Mouse (Mus musculus): Measurements from ENCODE around the gene Rhof. TPM values are rescaled to one million over a fixed set of nuclear protein-coding genes. Genes with fewer than 3 reads are reported as not detected.

Rhof gene
- polyA plus RNA-seq, 1 experiment from 2014 or later: 0.77 TPM

- H3K36me3 ChIP-seq (ENCODE audit: inconsistent target): no peaks in the 10 kb centered on the region
- H3K79me2 ChIP-seq (ENCODE audit: inconsistent target): no peaks in the 10 kb centered on the region
- WGBS (ENCODE audit: missing documents): 42% methylated on average over 9 of the region's 10 CpGs
- H3K4me3 ChIP-seq (ENCODE audit: inconsistent target): no peak overlapping the region
- H3K27ac ChIP-seq: no peak overlapping the region
Measured at GRCm38 (mm10) chr5:123118826-123119225, 13.7 kb downstream of the Rhof start.

- no peaks in the 10 kb centered on the region for H3K79me2 ChIP-seq (ENCODE audit: inconsistent target)
- no peak overlapping the region for H3K4me3 ChIP-seq (ENCODE audit: inconsistent target)
- no peaks in the 10 kb centered on the region for H3K36me3 ChIP-seq (ENCODE audit: inconsistent target)
- H3K27ac ChIP-seq: no peak overlapping the region
- WGBS (ENCODE audit: missing documents): 94% methylated on average over 8 of the region's 8 CpGs
Measured at GRCm38 (mm10) chr5:123117773-123118172, 14.7 kb downstream of the Rhof start.

GRCm38 (mm10) chr5:123117257-123117656 lies 15.2 kb downstream of the Rhof start:
- H3K27ac ChIP-seq: no peak overlapping the region
- H3K36me3 ChIP-seq (ENCODE audit: inconsistent target): no peaks in the 10 kb centered on the region
- WGBS (ENCODE audit: missing documents): 21% methylated on average over 9 of the region's 10 CpGs
- H3K79me2 ChIP-seq (ENCODE audit: inconsistent target): no peaks in the 10 kb centered on the region
- H3K4me3 ChIP-seq (ENCODE audit: inconsistent target): no peak overlapping the region

GRCm38 (mm10) chr5:123116080-123116479 lies 16.4 kb downstream of the Rhof start:
- H3K4me3 ChIP-seq (ENCODE audit: inconsistent target): no peak overlapping the region
- H3K36me3 ChIP-seq (ENCODE audit: inconsistent target): no peaks in the 10 kb centered on the region
- H3K79me2 ChIP-seq (ENCODE audit: inconsistent target): no peaks in the 10 kb centered on the region
- H3K27ac ChIP-seq: no peak overlapping the region
- 98% methylated on average over 8 of the region's 8 CpGs for WGBS (ENCODE audit: missing documents)

- Histone ChIP-seq H3K27ac (no peak overlapping the region), H3K36me3 (ENCODE audit: inconsistent target) (no peaks in the 10 kb centered on the region), H3K79me2 (ENCODE audit: inconsistent target) (no peaks in the 10 kb centered on the region), H3K4me3 (ENCODE audit: inconsistent target) (no peak overlapping the region)
- 76% methylated on average over 7 of the region's 7 CpGs for WGBS (ENCODE audit: missing documents)
Measured at GRCm38 (mm10) chr5:123114924-123115323, 17.6 kb downstream of the Rhof start.

GRCm38 (mm10) chr5:123114109-123114508 lies 18.4 kb downstream of the Rhof start:
- Histone ChIP-seq H3K79me2 (ENCODE audit: inconsistent target) (no peaks in the 10 kb centered on the region), H3K36me3 (ENCODE audit: inconsistent target) (no peaks in the 10 kb centered on the region), H3K4me3 (ENCODE audit: inconsistent target) (no peak overlapping the region), H3K27ac (no peak overlapping the region)
- 87% methylated on average over 11 of the region's 11 CpGs for WGBS (ENCODE audit: missing documents)

GRCm38 (mm10) chr5:123110296-123110721 lies 22.2 kb downstream of the Rhof start:
- Histone ChIP-seq H3K79me2 (ENCODE audit: inconsistent target) (no peaks in the 10 kb centered on the region), H3K36me3 (ENCODE audit: inconsistent target) (no peaks in the 10 kb centered on the region), H3K27ac (no peak overlapping the region), H3K4me3 (ENCODE audit: inconsistent target) (no peak overlapping the region)
- WGBS (ENCODE audit: missing documents): 89% methylated on average over 13 of the region's 13 CpGs

GRCm38 (mm10) chr5:123109452-123110203 lies 22.9 kb downstream of the Rhof start:
- H3K4me3 ChIP-seq (ENCODE audit: inconsistent target): no peak overlapping the region
- H3K27ac ChIP-seq: no peak overlapping the region
- H3K36me3 ChIP-seq (ENCODE audit: inconsistent target): no peaks in the 10 kb centered on the region
- WGBS (ENCODE audit: missing documents): 87% methylated on average over 13 of the region's 13 CpGs
- no peaks in the 10 kb centered on the region for H3K79me2 ChIP-seq (ENCODE audit: inconsistent target)

- Histone ChIP-seq H3K4me3 (ENCODE audit: inconsistent target) (no peak overlapping the region), H3K79me2 (ENCODE audit: inconsistent target) (no peaks in the 10 kb centered on the region), H3K36me3 (ENCODE audit: inconsistent target) (no peaks in the 10 kb centered on the region; the same call in 1 of the 2 replicates), H3K27ac (no peak overlapping the region)
- 91% methylated on average over 6 of the region's 6 CpGs for WGBS (ENCODE audit: missing documents)
Measured at GRCm38 (mm10) chr5:123104769-123105168, 27.7 kb downstream of the Rhof start.

- H3K4me3 ChIP-seq (ENCODE audit: inconsistent target): no peak overlapping the region
- no peaks in the 10 kb centered on the region; the same call in 1 of the 2 replicates for H3K36me3 ChIP-seq (ENCODE audit: inconsistent target)
- WGBS (ENCODE audit: missing documents): 94% methylated on average over 8 of the region's 8 CpGs
- H3K79me2 ChIP-seq (ENCODE audit: inconsistent target): no peaks in the 10 kb centered on the region
- no peak overlapping the region for H3K27ac ChIP-seq
Measured at GRCm38 (mm10) chr5:123103556-123103955, 28.9 kb downstream of the Rhof start.

GRCm38 (mm10) chr5:123102376-123102775 lies 30.1 kb downstream of the Rhof start:
- Histone ChIP-seq H3K4me3 (ENCODE audit: inconsistent target) (no peak overlapping the region), H3K79me2 (ENCODE audit: inconsistent target) (no peaks in the 10 kb centered on the region), H3K36me3 (ENCODE audit: inconsistent target) (no peaks in the 10 kb centered on the region; the same call in 1 of the 2 replicates), H3K27ac (no peak overlapping the region)
- 66% methylated on average over 7 of the region's 7 CpGs for WGBS (ENCODE audit: missing documents)

- H3K79me2 ChIP-seq (ENCODE audit: inconsistent target): no peaks in the 10 kb centered on the region
- WGBS (ENCODE audit: missing documents): 78% methylated on average over 2 of the region's 2 CpGs
- H3K27ac ChIP-seq: no peak overlapping the region
- no peak overlapping the region for H3K4me3 ChIP-seq (ENCODE audit: inconsistent target)
- no peaks in the 10 kb centered on the region; the same call in 1 of the 2 replicates for H3K36me3 ChIP-seq (ENCODE audit: inconsistent target)
Measured at GRCm38 (mm10) chr5:123098487-123098886, 34.0 kb downstream of the Rhof start.

- Histone ChIP-seq H3K36me3 (ENCODE audit: inconsistent target) (no peaks in the 10 kb centered on the region; the same call in 1 of the 2 replicates), H3K27ac (no peak overlapping the region)
- 91% methylated on average over 7 of the region's 8 CpGs for WGBS (ENCODE audit: missing documents)
Measured at GRCm38 (mm10) chr5:123096299-123096698, 36.2 kb downstream of the Rhof start.

GRCm38 (mm10) chr5:123094238-123094991 lies 38.1 kb downstream of the Rhof start:
- Histone ChIP-seq H3K27ac (no peak overlapping the region), H3K36me3 (ENCODE audit: inconsistent target) (no peaks in the 10 kb centered on the region; the same call in 1 of the 2 replicates), H3K4me3 (ENCODE audit: inconsistent target) (no peak overlapping the region), H3K79me2 (ENCODE audit: inconsistent target) (no peaks in the 10 kb centered on the region)
- WGBS (ENCODE audit: missing documents): 93% methylated on average over 25 of the region's 25 CpGs

More at GRCm38 (mm10) chr5:123096299-123096698, 36.2 kb downstream of the Rhof start:
- Histone ChIP-seq H3K4me3 (ENCODE audit: inconsistent target) (no peak overlapping the region), H3K79me2 (ENCODE audit: inconsistent target) (no peaks in the 10 kb centered on the region)

- Histone ChIP-seq H3K36me3 (ENCODE audit: inconsistent target) (no peaks in the 10 kb centered on the region), H3K4me3 (ENCODE audit: inconsistent target) (no peak overlapping the region), H3K27ac (no peak overlapping the region), H3K79me2 (ENCODE audit: inconsistent target) (no peaks in the 10 kb centered on the region)
- WGBS (ENCODE audit: missing documents): 88% methylated on average over 12 of the region's 14 CpGs
Measured at GRCm38 (mm10) chr5:123093077-123093633, 39.3 kb downstream of the Rhof start.
